Mouse (Mus musculus): ENCODE measurements around the gene Snapin. TPM values are rescaled to one million over a fixed set of nuclear protein-coding genes. Genes with fewer than 3 reads are reported as not detected.

The Snapin gene
- polyA plus RNA-seq, 1 experiment from 2014 or later = 65.8 TPM

- Histone ChIP-seq H3K27ac (replicated peaks; ENCODE audit: low read depth, low read length) (no peak overlapping the region), H3K27me3 (ENCODE audit: control insufficient read depth, insufficient read depth, low read length) (no peaks in the 10 kb centered on the region), H3K4me3 (ENCODE audit: low read depth, low read length) (no peak overlapping the region), H3K4me2 (ENCODE audit: low read depth, low read length) (no peak overlapping the region), H3K9ac (replicated peaks; ENCODE audit: low read length) (no peak overlapping the region), H3K4me1 (ENCODE audit: control insufficient read depth, insufficient read depth, low read length) (no peaks in the 10 kb centered on the region), H3K36me3 (replicated peaks; ENCODE audit: control insufficient read depth, insufficient read depth, low read depth, low read length) (no peaks in the 10 kb centered on the region), H3K9me3 (replicated peaks; ENCODE audit: control insufficient read depth, low read length) (no peaks in the 10 kb centered on the region)
- ATAC-seq (replicated peaks; ENCODE audit: insufficient number of reproducible peaks, low FRiP score, low TSS enrichment, low read depth) = no peak
- peak; percentile 65 for DNase-seq (ENCODE audit: low spot score)
- WGBS = 57% methylated on average over 4 of the region's 4 CpGs
These were observed 34.6 kb upstream of the Snapin start for GRCm38 (mm10) chr3:90525421-90525820.

- ATAC-seq (replicated peaks; ENCODE audit: insufficient number of reproducible peaks, low FRiP score, low TSS enrichment, low read depth) = no peak
- no peak overlapping the region for H3K4me3 ChIP-seq (ENCODE audit: low read depth, low read length)
- H3K27ac ChIP-seq (replicated peaks; ENCODE audit: low read depth, low read length) = no peak overlapping the region
- H3K9me3 ChIP-seq (replicated peaks; ENCODE audit: control insufficient read depth, low read length) = no peaks in the 10 kb centered on the region
- DNase-seq (ENCODE audit: low spot score) = no peak
- H3K9ac ChIP-seq (replicated peaks; ENCODE audit: low read length) = no peak overlapping the region
- 86% methylated on average over 4 of the region's 4 CpGs for WGBS
- peaks cover 9% of the 10 kb centered on the region for H3K4me1 ChIP-seq (ENCODE audit: control insufficient read depth, insufficient read depth, low read length)
- H3K36me3 ChIP-seq (replicated peaks; ENCODE audit: control insufficient read depth, insufficient read depth, low read depth, low read length) = no peaks in the 10 kb centered on the region
- H3K4me2 ChIP-seq (ENCODE audit: low read depth, low read length) = no peak overlapping the region
- 0 out of 2 replicates have a peak, but pooled peaks cover 8% of the 10 kb centered on the region for H3K27me3 ChIP-seq (ENCODE audit: control insufficient read depth, insufficient read depth, low read length)
These were observed 26.9 kb upstream of the Snapin start for GRCm38 (mm10) chr3:90517711-90518110.

- Histone ChIP-seq H3K9me3 (replicated peaks; ENCODE audit: control insufficient read depth, low read length) (no peaks in the 10 kb centered on the region), H3K27me3 (ENCODE audit: control insufficient read depth, insufficient read depth, low read length) (0 out of 2 replicates have a peak, but pooled peaks cover 8% of the 10 kb centered on the region), H3K4me2 (ENCODE audit: low read depth, low read length) (no peak overlapping the region), H3K27ac (replicated peaks; ENCODE audit: low read depth, low read length) (no peak overlapping the region), H3K4me3 (ENCODE audit: low read depth, low read length) (no peak overlapping the region), H3K36me3 (replicated peaks; ENCODE audit: control insufficient read depth, insufficient read depth, low read depth, low read length) (no peaks in the 10 kb centered on the region), H3K9ac (replicated peaks; ENCODE audit: low read length) (no peak overlapping the region), H3K4me1 (ENCODE audit: control insufficient read depth, insufficient read depth, low read length) (peaks cover 9% of the 10 kb centered on the region)
- 86% methylated on average over 4 of the region's 4 CpGs for WGBS
- ATAC-seq (replicated peaks; ENCODE audit: insufficient number of reproducible peaks, low FRiP score, low TSS enrichment, low read depth) (no peak), DNase-seq (ENCODE audit: low spot score) (no peak)
These were observed 25.0 kb upstream of the Snapin start for GRCm38 (mm10) chr3:90515789-90516188.

DNA sequence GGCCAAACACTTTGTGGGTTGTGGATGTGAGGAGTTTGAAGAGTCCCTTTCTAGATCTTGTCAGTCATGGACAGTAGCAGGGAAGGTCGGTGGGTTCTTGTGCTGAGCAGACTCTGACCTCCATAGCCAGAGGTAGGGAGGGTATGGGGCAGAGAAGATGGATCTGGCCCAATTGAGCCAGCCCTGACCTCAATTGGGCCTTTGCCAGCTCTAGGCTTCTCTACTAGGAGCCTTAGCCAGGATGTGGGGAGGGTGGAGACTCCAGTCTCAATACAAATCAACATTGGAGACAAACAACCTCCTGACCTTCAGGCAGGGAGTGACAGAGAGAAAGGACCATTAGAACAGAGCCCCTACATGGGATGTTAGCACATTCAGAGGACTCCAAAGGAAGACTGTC is 24.4 kb upstream of the Snapin start:
- H3K4me3 ChIP-seq (ENCODE audit: low read depth, low read length) = peak overlapping the region; percentile 29; the same call in 1 of the 2 replicates
- 61% methylated on average over 1 of the region's 1 CpGs for whole genome bisulfite sequencing
- 0 out of 2 replicates have a peak, but pooled peaks have one; percentile 8 for ATAC-seq (replicated peaks; ENCODE audit: insufficient number of reproducible peaks, low FRiP score, low TSS enrichment, low read depth)
- no peaks in the 10 kb centered on the region for H3K9me3 ChIP-seq (replicated peaks; ENCODE audit: control insufficient read depth, low read length)
- no peaks in the 10 kb centered on the region for H3K36me3 ChIP-seq (replicated peaks; ENCODE audit: control insufficient read depth, insufficient read depth, low read depth, low read length)
- H3K4me2 ChIP-seq (ENCODE audit: low read depth, low read length) = peak overlapping the region; percentile 73
- peak overlapping the region; percentile 52; the same call in 1 of the 2 replicates for H3K9ac ChIP-seq (replicated peaks; ENCODE audit: low read length)
- 0 out of 2 replicates have a peak, but pooled peaks cover 8% of the 10 kb centered on the region for H3K27me3 ChIP-seq (ENCODE audit: control insufficient read depth, insufficient read depth, low read length)
- peaks cover 9% of the 10 kb centered on the region for H3K4me1 ChIP-seq (ENCODE audit: control insufficient read depth, insufficient read depth, low read length)
- DNase-seq (ENCODE audit: low spot score) = no peak
- no peak overlapping the region for H3K27ac ChIP-seq (replicated peaks; ENCODE audit: low read depth, low read length)

GRCm38 (mm10) chr3:90514691-90515090 is 23.9 kb upstream of the Snapin start:
- H3K9ac ChIP-seq (replicated peaks; ENCODE audit: low read length) = peak overlapping the region; percentile 52
- H3K4me1 ChIP-seq (ENCODE audit: control insufficient read depth, insufficient read depth, low read length) = peaks cover 9% of the 10 kb centered on the region
- WGBS = under 1% methylated on average over 10 of the region's 10 CpGs
- H3K4me2 ChIP-seq (ENCODE audit: low read depth, low read length) = peak overlapping the region; percentile 73
- H3K4me3 ChIP-seq (ENCODE audit: low read depth, low read length) = peak overlapping the region; percentile 29
- H3K27ac ChIP-seq (replicated peaks; ENCODE audit: low read depth, low read length) = no peak overlapping the region
- peak; percentile 64 for ATAC-seq (replicated peaks; ENCODE audit: insufficient number of reproducible peaks, low FRiP score, low TSS enrichment, low read depth)
- H3K9me3 ChIP-seq (replicated peaks; ENCODE audit: control insufficient read depth, low read length) = no peaks in the 10 kb centered on the region
- 0 out of 2 replicates have a peak, but pooled peaks cover 8% of the 10 kb centered on the region for H3K27me3 ChIP-seq (ENCODE audit: control insufficient read depth, insufficient read depth, low read length)
- no peaks in the 10 kb centered on the region for H3K36me3 ChIP-seq (replicated peaks; ENCODE audit: control insufficient read depth, insufficient read depth, low read depth, low read length)
- DNase-seq (ENCODE audit: low spot score) = peak; percentile 79

GRCm38 (mm10) chr3:90513796-90514590 is 23.2 kb upstream of the Snapin start, which contains the start of the genes S100a1 and S100a13:
Gene S100a1, minus strand, starts transcription at chr3:90514392.
Gene S100a13, plus strand, starts transcription at chr3:90514435.
- H3K9me3 ChIP-seq (replicated peaks; ENCODE audit: control insufficient read depth, low read length) = no peaks in the 10 kb centered on the region
- peak within 1 kb of the TSS; percentile 52 for H3K9ac ChIP-seq (replicated peaks; ENCODE audit: low read length)
- H3K4me2 ChIP-seq (ENCODE audit: low read depth, low read length) = peak within 1 kb of the TSS; percentile 73
- peaks cover 9% of the 10 kb centered on the region for H3K4me1 ChIP-seq (ENCODE audit: control insufficient read depth, insufficient read depth, low read length)
- ATAC-seq (replicated peaks; ENCODE audit: insufficient number of reproducible peaks, low FRiP score, low TSS enrichment, low read depth) = 0 out of 2 replicates have a peak, but pooled peaks have one; percentile 22
- 0 out of 2 replicates have a peak, but pooled peaks cover 8% of the 10 kb centered on the region for H3K27me3 ChIP-seq (ENCODE audit: control insufficient read depth, insufficient read depth, low read length)
- H3K27ac ChIP-seq (replicated peaks; ENCODE audit: low read depth, low read length) = no peak within 1 kb of the TSS
- H3K4me3 ChIP-seq (ENCODE audit: low read depth, low read length) = peak within 1 kb of the TSS; percentile 29
- H3K36me3 ChIP-seq (replicated peaks; ENCODE audit: control insufficient read depth, insufficient read depth, low read depth, low read length) = no peaks in the 10 kb centered on the region
- DNase-seq (ENCODE audit: low spot score) = no peak
- WGBS = 4% methylated on average over 25 of the region's 25 CpGs

- Histone ChIP-seq H3K36me3 (replicated peaks; ENCODE audit: control insufficient read depth, insufficient read depth, low read depth, low read length) (no peaks in the 10 kb centered on the region), H3K4me3 (ENCODE audit: low read depth, low read length) (no peak overlapping the region), H3K27ac (replicated peaks; ENCODE audit: low read depth, low read length) (no peak overlapping the region), H3K9me3 (replicated peaks; ENCODE audit: control insufficient read depth, low read length) (no peaks in the 10 kb centered on the region), H3K4me2 (ENCODE audit: low read depth, low read length) (no peak overlapping the region), H3K9ac (replicated peaks; ENCODE audit: low read length) (no peak overlapping the region), H3K27me3 (ENCODE audit: control insufficient read depth, insufficient read depth, low read length) (0 out of 2 replicates have a peak, but pooled peaks cover 8% of the 10 kb centered on the region), H3K4me1 (ENCODE audit: control insufficient read depth, insufficient read depth, low read length) (peaks cover 9% of the 10 kb centered on the region)
- no peak for DNase-seq (ENCODE audit: low spot score)
- 75% methylated on average over 9 of the region's 9 CpGs for WGBS
- ATAC-seq (replicated peaks; ENCODE audit: insufficient number of reproducible peaks, low FRiP score, low TSS enrichment, low read depth) = no peak
These were observed 22.3 kb upstream of the Snapin start for GRCm38 (mm10) chr3:90512948-90513642.
